Mouse (Mus musculus) forebrain, embryonic 15.5 days (tissue): ENCODE results near the gene Abr. TPM values are rescaled to one million over a fixed set of nuclear protein-coding genes. Genes with fewer than 3 reads are reported as not detected.

Experiments used
- ATAC-seq: fragments of 200-750 bp; cut with Nextera tagmentation; replicated peaks from 2 replicates; pipeline ENCODE4 v1.8.0; 2017; ENCODE audit warnings: mild to moderate bottlenecking, moderate TSS enrichment, moderate library complexity
- H3K27ac ChIP-seq: fragments of 300-500 bp; sonication (generic); replicated peaks from 2 replicates; pipeline ENCODE4 v1.5.1; 2015; ENCODE audit warnings: mild to moderate bottlenecking, inconsistent platforms
- H3K27me3 ChIP-seq: fragments of 300-500 bp; sonication (generic); 2 replicates; pipeline ENCODE4 v1.6.1; 2015; ENCODE audit warnings: inconsistent platforms
- H3K36me3 ChIP-seq: fragments of 300-500 bp; sonication (generic); 2 replicates; pipeline ENCODE4 v1.6.1; 2015; ENCODE audit warnings: mild to moderate bottlenecking, inconsistent platforms
- H3K4me1 ChIP-seq: fragments of 300-500 bp; sonication (generic); 2 replicates; pipeline ENCODE4 v1.6.1; 2015; ENCODE audit warnings: inconsistent platforms
- H3K4me2 ChIP-seq: fragments of 300-500 bp; sonication (generic); replicated peaks from 2 replicates; pipeline ENCODE4 v1.6.1; 2015; ENCODE audit warnings: mild to moderate bottlenecking, inconsistent platforms
- H3K4me3 ChIP-seq: fragments of 300-500 bp; sonication (generic); 2 replicates; pipeline ENCODE4 v1.5.1; 2015; ENCODE audit warnings: mild to moderate bottlenecking, inconsistent platforms
- H3K9ac ChIP-seq: fragments of 300-500 bp; sonication (generic); replicated peaks from 2 replicates; pipeline ENCODE4 v1.6.1; 2015; ENCODE audit warnings: mild to moderate bottlenecking, inconsistent platforms
- H3K9me3 ChIP-seq: fragments of 300-500 bp; sonication (generic); 2 replicates; pipeline ENCODE4 v1.6.1; 2016; ENCODE audit warnings: inconsistent platforms
- WGBS: fragments of 180-500 bp; shearing (Covaris S2); methylation state at CpG from one replicate; pipeline ENCODE4 v1.1.7; 2015; ENCODE audit warnings: mixed read lengths; 5-methylcytosine and 5-hydroxymethylcytosine counted together
- polyA plus RNA-seq: library from polyadenylated mRNA; unstranded; fragments of >200 nt; fragmentation: Nextera tagmentation; extraction: Ambion mirVana; gene quantifications from 2 replicates; pipeline ENCODE4 v1.2.1, GENCODE M21; 2015

Abr gene
- polyA plus RNA-seq, 1 experiment from 2014 or later, result 111 TPM

GRCm38 (mm10) chr11:76547420-76547819 is 74.7 kb downstream of the Abr start:
- Histone ChIP-seq H3K4me2 (no peak overlapping the region), H3K27me3 (no peaks in the 10 kb centered on the region), H3K4me1 (peaks cover 19% of the 10 kb centered on the region), H3K27ac (peak overlapping the region; percentile 58; the same call in 1 of the 2 replicates), H3K9me3 (no peaks in the 10 kb centered on the region), H3K9ac (no peak overlapping the region), H3K36me3 (no peaks in the 10 kb centered on the region), H3K4me3 (no peak overlapping the region)
- 66% methylated on average over 5 of the region's 5 CpGs for WGBS
- ATAC-seq, result no peak

- ATAC-seq, result no peak
- Histone ChIP-seq H3K36me3 (no peaks in the 10 kb centered on the region), H3K4me3 (no peak overlapping the region), H3K27me3 (no peaks in the 10 kb centered on the region), H3K4me1 (peaks cover 19% of the 10 kb centered on the region), H3K27ac (0 out of 2 replicates have a peak overlapping the region, but pooled peaks have one; percentile 23), H3K4me2 (no peak overlapping the region), H3K9me3 (no peaks in the 10 kb centered on the region), H3K9ac (no peak overlapping the region)
- WGBS, result 64% methylated on average over 4 of the region's 4 CpGs
Measured at GRCm38 (mm10) chr11:76546431-76546830, 75.7 kb downstream of the Abr start.

- no peak for ATAC-seq
- H3K27me3 ChIP-seq, result no peaks in the 10 kb centered on the region
- 90% methylated on average over 5 of the region's 5 CpGs for WGBS
- no peaks in the 10 kb centered on the region for H3K9me3 ChIP-seq
- H3K4me2 ChIP-seq, result no peak overlapping the region
- H3K27ac ChIP-seq, result no peak overlapping the region
- H3K4me3 ChIP-seq, result no peak overlapping the region
- peaks cover 19% of the 10 kb centered on the region for H3K4me1 ChIP-seq
- no peaks in the 10 kb centered on the region for H3K36me3 ChIP-seq
- H3K9ac ChIP-seq, result no peak overlapping the region
Measured at GRCm38 (mm10) chr11:76543300-76543699, 78.8 kb downstream of the Abr start.

- Histone ChIP-seq H3K36me3 (no peaks in the 10 kb centered on the region), H3K27ac (no peak overlapping the region), H3K4me2 (no peak overlapping the region), H3K9ac (no peak overlapping the region), H3K4me3 (no peak overlapping the region), H3K4me1 (peaks cover 5% of the 10 kb centered on the region), H3K27me3 (no peaks in the 10 kb centered on the region), H3K9me3 (no peaks in the 10 kb centered on the region)
- no peak for ATAC-seq
- 52% methylated on average over 1 of the region's 1 CpGs for WGBS
Measured at GRCm38 (mm10) chr11:76540973-76541372, 81.1 kb downstream of the Abr start.

GRCm38 (mm10) chr11:76537401-76537800 is 84.7 kb downstream of the Abr start:
- 67% methylated on average over 3 of the region's 3 CpGs for WGBS
- Histone ChIP-seq H3K36me3 (no peaks in the 10 kb centered on the region), H3K4me2 (no peak overlapping the region), H3K4me1 (peaks cover 5% of the 10 kb centered on the region), H3K9me3 (no peaks in the 10 kb centered on the region), H3K27ac (0 out of 2 replicates have a peak overlapping the region, but pooled peaks have one; percentile 19), H3K9ac (no peak overlapping the region), H3K27me3 (no peaks in the 10 kb centered on the region), H3K4me3 (no peak overlapping the region)
- no peak for ATAC-seq

- WGBS, result 79% methylated on average over 10 of the region's 10 CpGs
- no peak overlapping the region for H3K4me2 ChIP-seq
Measured at GRCm38 (mm10) chr11:76536576-76537354, 85.3 kb downstream of the Abr start.

GRCm38 (mm10) chr11:76532001-76532400 is 90.1 kb downstream of the Abr start:
- Histone ChIP-seq H3K36me3 (no peaks in the 10 kb centered on the region), H3K9ac (no peak overlapping the region), H3K27me3 (no peaks in the 10 kb centered on the region), H3K4me2 (no peak overlapping the region), H3K4me3 (no peak overlapping the region), H3K27ac (no peak overlapping the region), H3K9me3 (no peaks in the 10 kb centered on the region), H3K4me1 (peaks cover 31% of the 10 kb centered on the region)
- WGBS, result 74% methylated on average over 7 of the region's 7 CpGs
- no peak for ATAC-seq

More at GRCm38 (mm10) chr11:76536576-76537354, 85.3 kb downstream of the Abr start:
- H3K9me3 ChIP-seq, result no peaks in the 10 kb centered on the region
- no peaks in the 10 kb centered on the region for H3K36me3 ChIP-seq
- ATAC-seq, result no peak
- peaks cover 10% of the 10 kb centered on the region for H3K4me1 ChIP-seq
- 0 out of 2 replicates have a peak overlapping the region, but pooled peaks have one; percentile 19 for H3K27ac ChIP-seq
- H3K9ac ChIP-seq, result no peak overlapping the region
- H3K27me3 ChIP-seq, result no peaks in the 10 kb centered on the region
- H3K4me3 ChIP-seq, result no peak overlapping the region

- peaks cover 31% of the 10 kb centered on the region for H3K4me1 ChIP-seq
- H3K9ac ChIP-seq, result peak overlapping the region; percentile 23
- H3K36me3 ChIP-seq, result no peaks in the 10 kb centered on the region
- H3K4me2 ChIP-seq, result no peak overlapping the region
- ATAC-seq, result peak; percentile 86
- 20% methylated on average over 7 of the region's 7 CpGs for WGBS
- H3K27me3 ChIP-seq, result no peaks in the 10 kb centered on the region
- no peak overlapping the region for H3K4me3 ChIP-seq
- no peaks in the 10 kb centered on the region for H3K9me3 ChIP-seq
- H3K27ac ChIP-seq, result peak overlapping the region; percentile 52
Measured at GRCm38 (mm10) chr11:76530966-76531678, 91.0 kb downstream of the Abr start.

GRCm38 (mm10) chr11:76530168-76530935 is 91.8 kb downstream of the Abr start:
- Histone ChIP-seq H3K4me1 (peaks cover 31% of the 10 kb centered on the region), H3K36me3 (no peaks in the 10 kb centered on the region), H3K27ac (peak overlapping the region; percentile 52), H3K9me3 (no peaks in the 10 kb centered on the region), H3K27me3 (no peaks in the 10 kb centered on the region), H3K9ac (peak overlapping the region; percentile 23), H3K4me3 (no peak overlapping the region), H3K4me2 (no peak overlapping the region)
- 73% methylated on average over 15 of the region's 15 CpGs for WGBS
- ATAC-seq, result peak; percentile 29; the same call in 1 of the 2 replicates

GRCm38 (mm10) chr11:76529352-76530141 is 92.6 kb downstream of the Abr start:
- H3K27me3 ChIP-seq, result no peaks in the 10 kb centered on the region
- H3K4me3 ChIP-seq, result no peak overlapping the region
- H3K36me3 ChIP-seq, result no peaks in the 10 kb centered on the region
- H3K27ac ChIP-seq, result no peak overlapping the region
- H3K9ac ChIP-seq, result no peak overlapping the region
- ATAC-seq, result no peak
- H3K4me1 ChIP-seq, result peaks cover 31% of the 10 kb centered on the region
- H3K9me3 ChIP-seq, result no peaks in the 10 kb centered on the region
- H3K4me2 ChIP-seq, result no peak overlapping the region
- 66% methylated on average over 6 of the region's 6 CpGs for WGBS

GRCm38 (mm10) chr11:76525646-76526351 is 96.3 kb downstream of the Abr start:
- no peak overlapping the region for H3K4me2 ChIP-seq
- ATAC-seq, result no peak
- no peaks in the 10 kb centered on the region for H3K27me3 ChIP-seq
- H3K4me1 ChIP-seq, result peaks cover 22% of the 10 kb centered on the region
- no peak overlapping the region for H3K9ac ChIP-seq
- H3K36me3 ChIP-seq, result no peaks in the 10 kb centered on the region
- 87% methylated on average over 4 of the region's 4 CpGs for WGBS
- H3K27ac ChIP-seq, result no peak overlapping the region
- H3K4me3 ChIP-seq, result no peak overlapping the region
- no peaks in the 10 kb centered on the region for H3K9me3 ChIP-seq
